Mouse (Mus musculus): ENCODE data around the gene Pcolce. TPM values are rescaled to one million over a fixed set of nuclear protein-coding genes. Genes with fewer than 3 reads are reported as not detected.

Pcolce gene
- total RNA-seq, 4 experiments from 2014 or later: 12.8 to 14.6 (median 13.8) TPM

Other genes starting within 250 kb of the Pcolce start
- under 1 TPM; 0.20 to 0.53 (median 0.29) TPM for gene Zan, start 136.7 kb downstream of the Pcolce start, total RNA-seq (2022)
- gene Pop7, start 111.3 kb downstream of the Pcolce start, total RNA-seq (2022): 10 to 100 TPM; 32.3 to 34.8 (median 32.8) TPM
- gene Gigyf1, start 95.2 kb downstream of the Pcolce start, total RNA-seq (2022): 10 to 100 TPM; 62.1 to 65.2 (median 63.5) TPM
- not detected for gene Epo, start 80.5 kb downstream of the Pcolce start, total RNA-seq (2022)
- 100 to 1,000 TPM; 654 to 672 (median 660) TPM for gene Gnb2, start 80.3 kb downstream of the Pcolce start, total RNA-seq (2022)
- 100 to 1,000 TPM; 111 to 119 (median 113) TPM for gene Actl6b, start 60.3 kb downstream of the Pcolce start, total RNA-seq (2022)
- 10 to 100 TPM; 10.7 to 16.2 (median 12.7) TPM for gene Tfr2, start 43.9 kb downstream of the Pcolce start, total RNA-seq (2022)
- gene Mospd3, start 12.7 kb downstream of the Pcolce start, total RNA-seq (2022): 10 to 100 TPM; 18.6 to 29.9 (median 21.4) TPM
- gene Fbxo24, start 15.2 kb upstream of the Pcolce start, total RNA-seq (2022): under 1 TPM; 0.16 to 0.28 (median 0.20) TPM
- gene Lrch4, start 15.3 kb upstream of the Pcolce start, total RNA-seq (2022): 10 to 100 TPM in 3 of 4 experiments, 1 to 10 TPM in 1; 9.5 to 18.0 (median 16.0) TPM
- gene Gm20605, start 15.4 kb upstream of the Pcolce start, total RNA-seq (2022): 10 to 100 TPM in 1 of 4 experiments, 1 to 10 TPM in 3; 5.6 to 11.5 (median 8.8) TPM
- gene Sap25, start 27.6 kb upstream of the Pcolce start, total RNA-seq (2022): 1 to 10 TPM in 3 of 4 experiments, under 1 TPM in 1; 0.91 to 5.9 (median 3.5) TPM
- under 1 TPM in 2 of 4 experiments, not detected in 2; 0.18 to 0.26 TPM for gene Irs3, start 31.9 kb upstream of the Pcolce start, total RNA-seq (2022)
- 10 to 100 TPM; 50.0 to 54.8 (median 51.4) TPM for gene Agfg2, start 70.9 kb upstream of the Pcolce start, total RNA-seq (2022)
- gene Nyap1, start 127.8 kb upstream of the Pcolce start, total RNA-seq (2022): 10 to 100 TPM; 76.3 to 78.9 (median 77.7) TPM
- 100 to 1,000 TPM; 149 to 216 (median 162) TPM for gene Tsc22d4, start 131.9 kb upstream of the Pcolce start, total RNA-seq (2022)
- 10 to 100 TPM; 14.5 to 20.2 (median 15.9) TPM for gene Ppp1r35, start 165.1 kb upstream of the Pcolce start, total RNA-seq (2022)
- 10 to 100 TPM; 42.8 to 57.8 (median 45.5) TPM for gene Mepce, start 173.9 kb upstream of the Pcolce start, total RNA-seq (2022)
- 1 to 10 TPM; 5.9 to 8.7 (median 7.8) TPM for gene Zcwpw1, start 174.0 kb upstream of the Pcolce start, total RNA-seq (2022)
- gene Pilra, start 222.5 kb upstream of the Pcolce start, total RNA-seq (2022): 1 to 10 TPM in 3 of 4 experiments, under 1 TPM in 1; 0.91 to 2.6 (median 1.8) TPM
- not detected for gene Pilrb1, start 244.3 kb upstream of the Pcolce start, total RNA-seq (2022)

Measured in left cerebral cortex, adult 8-10 months (tissue).